Mouse (Mus musculus): Measurements from ENCODE around the gene Ints6l. TPM values are rescaled to one million over a fixed set of nuclear protein-coding genes. Genes with fewer than 3 reads are reported as not detected.

Gene Ints6l
- total and polyA plus RNA-seq, 3 experiments, result 19.4 to 42.7 (median 25.5) TPM

DNA sequence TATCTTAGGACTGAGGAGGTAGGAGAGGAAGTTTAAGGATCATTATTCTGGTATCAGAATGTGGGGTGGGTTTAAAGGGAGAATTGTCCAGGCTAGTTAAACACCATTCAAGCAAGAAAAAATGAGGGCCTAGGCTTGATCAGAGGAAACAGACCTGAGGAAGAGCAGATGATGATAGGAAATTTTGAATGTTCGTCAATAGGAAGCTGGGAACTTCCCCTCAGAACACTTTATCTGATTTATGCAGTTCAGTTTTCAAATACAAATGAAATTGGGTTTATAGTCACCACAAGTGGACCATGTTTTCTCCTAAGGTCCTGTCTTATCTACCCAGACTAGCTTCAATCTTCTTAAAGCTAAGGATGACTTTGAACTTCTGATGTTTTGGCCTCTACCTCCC lies 49.2 kb upstream of the Ints6l start:
- TF ChIP-seq UBTF (IDR thresholded peaks at IDR 0.05; ENCODE audit: low read depth, low read length) (no peak), USF1 (IDR thresholded peaks at IDR 0.05; ENCODE audit: low read depth, low read length) (no peak), MYC (IDR thresholded peaks at IDR 0.05; ENCODE audit: low read depth, low read length) (no peak), SMC3 (IDR thresholded peaks at IDR 0.05; ENCODE audit: low read depth, low read length) (no peak)
- no peaks in the 10 kb centered on the region for H3K79me2 ChIP-seq (replicated peaks; ENCODE audit: control insufficient read depth, extremely low read depth, insufficient read depth, poor library complexity, severe bottlenecking)
- H3K36me3 ChIP-seq (replicated peaks in 1 of 2; ENCODE audit: control insufficient read depth in 1 of 2, insufficient read depth in 1 of 2, low read length in 1 of 2), result no peaks in the 10 kb centered on the region
- no peaks in the 10 kb centered on the region for H3K27me3 ChIP-seq (replicated peaks)
- peaks cover 5% of the 10 kb centered on the region for H3K9me3 ChIP-seq (replicated peaks; ENCODE audit: low read length)
- H3K4me2 ChIP-seq (ENCODE audit: insufficient read depth, low read depth, poor library complexity, severe bottlenecking), result no peak overlapping the region
- H3K9ac ChIP-seq (ENCODE audit: insufficient read depth, low read depth), result no peak overlapping the region
- dilution Hi-C loops (cut with MboI; ENCODE audit: extremely low pct_ligation_motif_present, extremely low pct_unique_long_range_greater_than_20kb, low sequenced_read_pairs) (no loop called here), in situ Hi-C loops (cut with MboI; ENCODE audit: low pct_ligation_motif_present, low pct_unique_long_range_greater_than_20kb, low sequenced_read_pairs) (no loop called here)
- H3K4me1 ChIP-seq (ENCODE audit: control insufficient read depth in 1 of 2, insufficient read depth in 2 of 2), result peaks cover 3 to 7% of the 10 kb centered on the region in 2 experiments; a peak in 2 of 4 replicates
- peak; percentile 17 for DNase-seq (ENCODE audit: extremely low read depth)
- no peak overlapping the region for H3K27ac ChIP-seq (ENCODE audit: insufficient read depth, low read depth)
- no peak overlapping the region for H3K4me3 ChIP-seq (replicated peaks in 1 of 3; ENCODE audit: low read depth in 2 of 3, low read length in 2 of 3, poor library complexity in 1 of 3)

DNA sequence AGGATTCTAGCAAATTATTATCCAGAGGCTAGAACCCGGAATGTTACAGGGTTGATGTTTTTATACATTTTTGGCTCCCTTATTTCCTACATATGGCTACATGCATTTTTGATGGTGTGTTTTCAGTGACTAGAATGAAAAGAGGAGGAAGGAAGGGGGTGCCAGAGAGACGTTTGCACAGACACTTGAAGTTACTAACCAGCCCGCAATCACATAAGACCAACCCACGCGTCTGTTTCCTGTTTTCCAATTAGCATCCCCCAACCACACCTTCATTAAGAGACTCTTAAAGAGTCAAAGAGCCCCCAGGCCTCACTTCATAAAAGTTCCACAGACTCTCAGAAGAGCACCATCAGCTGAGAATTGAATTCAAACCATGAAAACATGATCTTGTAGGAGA lies 48.5 kb upstream of the Ints6l start:
- no peak overlapping the region for H3K4me2 ChIP-seq (ENCODE audit: insufficient read depth, low read depth, poor library complexity, severe bottlenecking)
- DNase-seq (ENCODE audit: extremely low read depth), result no peak
- H3K4me3 ChIP-seq (replicated peaks in 1 of 3; ENCODE audit: low read depth in 2 of 3, low read length in 2 of 3, poor library complexity in 1 of 3), result no peak overlapping the region

DNA sequence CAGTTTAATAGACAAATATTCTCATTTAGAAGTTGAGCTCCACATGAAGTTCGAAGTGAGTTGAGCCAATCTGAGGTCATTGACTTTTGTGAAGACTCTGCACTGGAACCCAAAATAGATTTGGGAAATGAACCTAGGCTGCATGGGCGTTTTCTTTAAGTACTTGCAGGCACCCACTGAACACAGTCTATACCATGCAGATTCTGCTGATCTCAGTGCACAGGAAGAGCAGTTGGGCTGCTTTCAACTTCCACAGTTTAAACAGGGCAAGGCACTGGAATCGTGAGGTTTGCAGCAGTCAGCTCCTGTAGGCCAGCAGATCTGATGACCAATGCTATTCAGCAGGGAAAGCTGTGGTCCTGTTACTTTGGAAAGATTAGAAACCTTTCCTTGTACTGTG lies 38.4 kb upstream of the Ints6l start:
- Histone ChIP-seq H3K4me3 (replicated peaks in 1 of 3; ENCODE audit: low read depth in 2 of 3, low read length in 2 of 3, poor library complexity in 1 of 3) (no peak overlapping the region), H3K4me1 (ENCODE audit: control insufficient read depth in 1 of 2, insufficient read depth in 2 of 2) (peaks cover 0 to 5% of the 10 kb centered on the region in 2 experiments; a peak in 2 of 4 replicates), H3K4me2 (ENCODE audit: insufficient read depth, low read depth, poor library complexity, severe bottlenecking) (no peak overlapping the region), H3K27me3 (replicated peaks) (no peaks in the 10 kb centered on the region), H3K27ac (ENCODE audit: insufficient read depth, low read depth) (no peak overlapping the region), H3K9ac (ENCODE audit: insufficient read depth, low read depth) (no peak overlapping the region), H3K9me3 (replicated peaks; ENCODE audit: low read length) (no peaks in the 10 kb centered on the region), H3K79me2 (replicated peaks; ENCODE audit: control insufficient read depth, extremely low read depth, insufficient read depth, poor library complexity, severe bottlenecking) (no peaks in the 10 kb centered on the region), H3K36me3 (replicated peaks in 1 of 2; ENCODE audit: control insufficient read depth in 1 of 2, insufficient read depth in 1 of 2, low read length in 1 of 2) (no peaks in the 10 kb centered on the region)
- in situ Hi-C loops (cut with MboI; ENCODE audit: low pct_ligation_motif_present, low pct_unique_long_range_greater_than_20kb, low sequenced_read_pairs) (no loop called here), dilution Hi-C loops (cut with MboI; ENCODE audit: extremely low pct_ligation_motif_present, extremely low pct_unique_long_range_greater_than_20kb, low sequenced_read_pairs) (no loop called here)
- TF ChIP-seq CHD2 (IDR thresholded peaks at IDR 0.05; ENCODE audit: low read length) (no peak), GABPA (IDR thresholded peaks at IDR 0.05; ENCODE audit: insufficient replicate concordance, low read depth, low read length) (no peak), UBTF (IDR thresholded peaks at IDR 0.05; ENCODE audit: low read depth, low read length) (no peak), NELFE (IDR thresholded peaks at IDR 0.05; ENCODE audit: low read depth, low read length) (no peak), ZMIZ1 (IDR thresholded peaks at IDR 0.05; ENCODE audit: low read depth, low read length) (no peak), POLR2A (IDR thresholded peaks at IDR 0.05; ENCODE audit: low read depth, low read length) (no peak), MAZ (IDR thresholded peaks at IDR 0.05; ENCODE audit: low read depth, low read length) (no peak), IRF4 (IDR thresholded peaks at IDR 0.05; ENCODE audit: low read depth, low read length) (no peak), E2F4 (IDR thresholded peaks at IDR 0.05; ENCODE audit: insufficient replicate concordance, low read depth, low read length) (no peak), ELF1 (IDR thresholded peaks at IDR 0.05; ENCODE audit: low read depth, low read length) (no peak), SIN3A (IDR thresholded peaks at IDR 0.05; ENCODE audit: low read length) (no peak), ZKSCAN1 (IDR thresholded peaks at IDR 0.05; ENCODE audit: borderline replicate concordance, low read depth, low read length) (no peak), CHD1 (IDR thresholded peaks at IDR 0.05; ENCODE audit: low read depth, low read length) (no peak), POLR2AphosphoS2 (IDR thresholded peaks at IDR 0.05; ENCODE audit: low read depth, low read length) (no peak), ZC3H11A (IDR thresholded peaks at IDR 0.05; ENCODE audit: low read depth, low read length) (no peak), MAX (IDR thresholded peaks at IDR 0.05; ENCODE audit: low read length) (no peak), PAX5 (IDR thresholded peaks at IDR 0.05; ENCODE audit: low read length) (no peak)
- DNase-seq (ENCODE audit: extremely low read depth), result no peak

More for the DNA sequence above, 48.5 kb upstream of the Ints6l start:
- TF ChIP-seq E2F4 (IDR thresholded peaks at IDR 0.05; ENCODE audit: insufficient replicate concordance, low read depth, low read length) (no peak), ZC3H11A (IDR thresholded peaks at IDR 0.05; ENCODE audit: low read depth, low read length) (no peak), POLR2A (IDR thresholded peaks at IDR 0.05; ENCODE audit: low read depth, low read length) (no peak), ZNF384 (IDR thresholded peaks at IDR 0.05; ENCODE audit: low read depth, low read length) (no peak), UBTF (IDR thresholded peaks at IDR 0.05; ENCODE audit: low read depth, low read length) (no peak), EP300 (IDR thresholded peaks at IDR 0.05; ENCODE audit: low read length) (no peak), ETS1 (conservative IDR thresholded peaks at IDR 0.05; ENCODE audit: low read depth, low read length) (no peak), GABPA (IDR thresholded peaks at IDR 0.05; ENCODE audit: insufficient replicate concordance, low read depth, low read length) (no peak), USF2 (conservative IDR thresholded peaks at IDR 0.05; ENCODE audit: low read depth, low read length) (no peak), ZMIZ1 (IDR thresholded peaks at IDR 0.05; ENCODE audit: low read depth, low read length) (no peak), USF1 (IDR thresholded peaks at IDR 0.05; ENCODE audit: low read depth, low read length) (no peak), SMC3 (IDR thresholded peaks at IDR 0.05; ENCODE audit: low read depth, low read length) (no peak), MAFK (IDR thresholded peaks at IDR 0.05; ENCODE audit: insufficient replicate concordance, low read length) (no peak), MYC (IDR thresholded peaks at IDR 0.05; ENCODE audit: low read depth, low read length) (no peak)
- dilution Hi-C loops (cut with MboI; ENCODE audit: extremely low pct_ligation_motif_present, extremely low pct_unique_long_range_greater_than_20kb, low sequenced_read_pairs) (no loop called here), in situ Hi-C loops (cut with MboI; ENCODE audit: low pct_ligation_motif_present, low pct_unique_long_range_greater_than_20kb, low sequenced_read_pairs) (no loop called here)
- H3K9ac ChIP-seq (ENCODE audit: insufficient read depth, low read depth), result no peak overlapping the region
- H3K9me3 ChIP-seq (replicated peaks; ENCODE audit: low read length), result peaks cover 5% of the 10 kb centered on the region
- H3K27ac ChIP-seq (ENCODE audit: insufficient read depth, low read depth), result no peak overlapping the region
- H3K79me2 ChIP-seq (replicated peaks; ENCODE audit: control insufficient read depth, extremely low read depth, insufficient read depth, poor library complexity, severe bottlenecking), result no peaks in the 10 kb centered on the region
- no peaks in the 10 kb centered on the region for H3K27me3 ChIP-seq (replicated peaks)
- no peaks in the 10 kb centered on the region for H3K36me3 ChIP-seq (replicated peaks in 1 of 2; ENCODE audit: control insufficient read depth in 1 of 2, insufficient read depth in 1 of 2, low read length in 1 of 2)
- peaks cover 3 to 7% of the 10 kb centered on the region in 2 experiments; a peak in 2 of 4 replicates for H3K4me1 ChIP-seq (ENCODE audit: control insufficient read depth in 1 of 2, insufficient read depth in 2 of 2)
